Mouse (Mus musculus): ENCODE measurements around the gene 1700074P13Rik.
"Not testable (repeated sequence)": the region's sequence is repeated elsewhere in the genome, so short reads cannot be mapped to it uniquely, and the experiment has no call there.

Gene 1700074P13Rik

DNA sequence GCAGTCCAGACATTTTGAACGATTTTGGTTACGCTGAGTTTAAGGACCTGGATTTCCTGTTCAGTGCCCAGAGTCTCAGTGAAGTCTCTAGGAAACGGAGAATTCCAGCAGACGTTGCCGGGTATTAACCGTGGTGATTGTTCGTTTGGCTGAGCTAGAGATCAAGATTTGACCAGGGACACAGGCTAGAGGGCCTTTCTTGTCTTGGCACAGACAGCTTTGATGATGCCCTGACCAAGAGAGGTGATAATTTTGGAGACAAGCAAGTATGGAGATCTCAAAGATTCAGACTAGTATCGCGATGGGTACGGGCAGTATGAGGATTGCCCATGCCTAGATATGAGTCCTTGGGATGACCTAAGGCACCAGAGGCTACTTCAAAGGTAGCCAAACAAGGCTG lies at the start of gene 1700074P13Rik:
Gene 1700074P13Rik (minus strand): TSS at position 101 of the 400 bp plus-strand sequence.
- no peak for DNase-seq (ENCODE audit: low read depth in 1 of 2, low spot score in 2 of 2)

DNA sequence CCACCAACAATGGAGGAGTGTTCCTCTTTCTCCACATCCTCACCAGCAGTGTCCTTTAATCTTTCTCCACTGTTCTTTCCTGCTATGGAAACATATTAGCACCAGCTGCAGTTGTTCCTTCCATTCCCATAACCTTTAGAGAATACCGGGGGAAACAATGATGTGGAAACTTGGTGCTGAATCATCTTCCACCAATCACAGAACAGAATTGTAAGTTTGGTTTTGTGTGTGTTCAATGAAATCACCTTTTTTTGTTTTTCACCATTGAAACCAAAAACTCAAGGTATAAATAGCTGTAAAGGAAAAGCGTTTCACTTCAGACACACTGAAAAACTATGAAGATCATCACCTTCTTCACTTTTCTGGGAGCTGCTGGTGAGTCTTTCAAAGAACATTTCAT lies 24.1 kb upstream of the 1700074P13Rik start, which contains the start of gene 1810009J06Rik:
Gene 1810009J06Rik (plus strand): TSS at position 301 of the 400 bp plus-strand sequence.
- DNase-seq (ENCODE audit: low read depth in 1 of 2, low spot score in 2 of 2) = not testable (repeated sequence)

DNA sequence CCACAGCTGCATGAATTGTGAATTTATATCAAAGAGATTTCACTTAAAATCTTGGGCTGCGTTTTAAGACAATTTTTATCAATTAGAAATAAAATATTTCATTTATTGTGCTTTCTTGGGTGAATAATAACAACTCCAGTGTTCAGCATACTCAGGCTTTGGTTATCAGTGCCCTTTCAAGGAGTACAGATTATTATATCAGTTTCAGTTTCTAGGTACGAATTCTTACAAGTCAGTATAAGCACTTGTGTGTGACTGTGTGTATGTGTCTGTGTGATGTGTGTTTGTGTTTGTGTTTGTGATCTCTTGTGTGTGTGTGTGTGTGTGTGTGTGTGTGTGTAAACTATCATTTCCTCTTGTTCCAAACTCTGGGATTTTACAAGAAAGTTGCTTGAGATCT lies 13.4 kb upstream of the 1700074P13Rik start:
- DNase-seq (ENCODE audit: low read depth in 1 of 2, low spot score in 2 of 2) = no peak

DNA sequence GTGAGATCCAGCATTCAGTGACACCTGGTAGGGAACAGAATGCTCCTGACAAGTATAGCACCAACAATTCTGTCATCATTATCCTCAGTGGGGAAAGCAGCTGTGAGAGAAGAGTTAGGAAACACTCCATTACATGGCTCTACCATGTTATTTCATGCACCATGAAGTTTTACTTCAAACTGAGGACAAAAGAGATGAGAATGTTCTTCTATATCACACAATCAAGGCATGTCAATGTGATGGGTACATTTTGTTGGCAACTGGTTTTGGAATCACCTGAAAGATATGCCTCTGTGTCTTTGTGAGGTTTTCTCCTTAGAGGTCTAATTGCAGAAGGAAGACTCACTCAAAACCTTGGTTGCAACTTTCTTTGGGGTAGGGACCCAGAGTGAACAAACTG lies 11.4 kb upstream of the 1700074P13Rik start, which contains the start of gene Gm4744:
Gene Gm4744 (minus strand): TSS at position 101 of the 400 bp plus-strand sequence.
- no peak for DNase-seq (ENCODE audit: low read depth in 1 of 2, low spot score in 2 of 2)

DNA sequence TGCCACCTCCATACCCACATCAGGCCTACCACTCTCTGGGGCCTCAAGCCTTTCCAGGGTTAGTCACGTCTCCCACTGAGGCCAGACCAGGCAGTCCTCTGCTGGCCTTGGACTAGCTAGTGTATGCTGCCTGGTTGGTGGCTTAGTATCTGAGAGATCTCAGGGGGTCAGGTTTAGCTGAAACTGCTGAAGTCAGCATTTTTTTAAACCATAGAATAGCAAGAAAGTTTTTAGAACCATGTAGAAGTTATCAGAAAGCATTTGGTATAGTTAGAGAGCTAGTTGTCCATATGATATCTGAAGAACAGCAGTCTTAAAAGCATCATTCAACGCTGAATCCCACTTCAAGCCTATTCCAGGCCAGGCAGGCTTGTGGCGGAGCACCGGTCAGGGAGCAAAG lies 20.4 kb downstream of the 1700074P13Rik start:
- DNase-seq (ENCODE audit: low read depth in 1 of 2, low spot score in 2 of 2) = no peak

DNA sequence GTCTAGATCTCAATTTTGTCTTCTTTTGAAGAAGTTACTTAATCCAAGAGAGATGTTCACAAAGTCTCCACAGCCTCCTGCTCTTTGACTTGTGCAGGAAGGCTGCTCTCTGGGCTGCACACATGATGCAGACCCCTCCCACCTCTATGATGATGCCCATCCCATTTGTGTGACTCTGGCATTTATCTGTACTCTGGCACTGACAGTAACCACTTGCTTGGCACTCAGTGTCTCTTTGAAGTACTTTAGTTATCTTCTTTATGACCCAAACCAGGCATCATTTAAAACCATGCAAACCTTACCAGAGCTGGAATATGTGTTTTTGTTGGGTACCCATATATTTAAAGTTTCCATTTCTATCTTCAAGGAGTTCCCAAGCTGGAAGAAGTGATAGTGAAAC lies 40.1 kb downstream of the 1700074P13Rik start, which contains the start of gene Prss58:
Gene Prss58 (minus strand): TSS at position 101 of the 400 bp plus-strand sequence.
- no peak for DNase-seq (ENCODE audit: low read depth in 1 of 2, low spot score in 2 of 2)

DNA sequence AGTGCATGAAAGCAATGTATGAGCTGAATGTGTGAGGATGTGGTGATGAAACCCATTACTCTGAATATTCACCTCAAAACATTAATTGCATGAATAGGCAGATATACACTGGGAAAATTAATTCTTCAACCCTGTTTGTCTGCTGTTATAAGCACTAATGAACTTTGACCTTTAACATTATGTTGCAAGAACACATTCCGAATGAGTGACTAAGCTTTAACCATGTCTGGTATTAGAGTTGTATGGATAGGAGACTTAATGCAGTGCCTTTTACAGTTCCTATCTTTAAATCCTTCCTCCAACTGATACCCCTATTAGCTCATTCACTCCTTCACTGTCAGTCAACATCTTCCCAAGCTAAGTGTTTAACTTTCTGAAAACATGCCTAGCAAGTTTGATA lies 45.6 kb downstream of the 1700074P13Rik start:
- no peak for DNase-seq (ENCODE audit: low read depth in 1 of 2, low spot score in 2 of 2)

DNA sequence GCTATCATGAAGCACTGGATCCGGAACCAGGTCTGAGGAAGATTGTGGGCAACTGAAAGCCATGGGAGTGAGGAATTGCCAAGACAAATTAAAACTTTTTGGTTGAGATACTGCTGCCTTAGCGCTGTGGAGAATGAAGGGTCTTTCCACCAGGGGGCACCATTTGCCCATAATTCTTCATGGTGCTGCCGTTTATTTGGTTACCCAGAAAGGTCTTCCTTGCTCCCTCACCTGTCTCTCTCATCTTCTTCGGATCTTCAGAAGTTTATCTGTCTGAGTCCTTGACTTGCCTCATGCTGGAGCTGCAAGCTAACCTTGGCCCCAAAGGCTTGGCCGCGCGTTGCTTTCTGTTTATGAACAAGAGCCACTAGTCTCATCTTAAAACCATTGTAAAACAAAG lies 46.8 kb downstream of the 1700074P13Rik start:
- peak in 1 of 2 experiments; percentile 18 for DNase-seq (ENCODE audit: low read depth in 1 of 2, low spot score in 2 of 2)

DNA sequence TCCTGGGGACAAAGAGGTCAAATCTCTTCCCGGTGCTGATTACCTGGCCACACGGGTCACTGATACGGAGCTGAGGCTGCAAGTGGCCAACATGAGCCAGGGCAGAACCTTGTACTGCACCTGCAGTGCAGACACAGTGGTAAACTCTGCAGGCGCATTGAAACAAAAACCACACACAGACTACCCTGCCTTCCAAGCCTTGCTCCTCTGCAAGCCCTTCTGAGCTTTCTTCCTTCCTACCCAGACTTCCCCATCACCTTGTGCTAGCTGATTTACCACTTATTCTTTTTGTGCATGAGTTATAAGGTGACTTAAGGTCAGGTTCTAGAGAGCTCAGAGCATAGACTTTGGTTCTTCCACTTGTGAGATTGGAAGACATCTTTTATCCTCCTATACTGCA lies 48.6 kb downstream of the 1700074P13Rik start:
- no peak for DNase-seq (ENCODE audit: low read depth in 1 of 2, low spot score in 2 of 2)

DNA sequence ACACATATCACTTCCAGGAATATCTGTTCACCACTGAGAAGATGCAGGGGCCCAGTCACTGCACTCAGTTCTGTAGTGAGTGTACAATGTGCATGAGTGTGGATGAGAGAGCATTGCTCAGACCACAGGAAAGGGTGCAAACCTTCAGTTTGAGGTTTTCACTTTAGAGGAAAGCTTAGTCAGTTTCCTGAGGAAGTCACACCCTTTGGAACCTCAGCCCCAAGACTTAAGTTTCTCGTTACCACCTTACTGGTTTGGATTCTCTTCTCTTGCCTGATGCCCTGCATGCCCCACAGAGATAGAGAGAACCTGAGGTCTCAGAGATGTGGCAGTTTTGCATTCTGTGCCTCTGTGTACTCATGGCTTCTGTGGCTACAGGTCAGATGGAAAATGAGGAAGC lies 49.4 kb downstream of the 1700074P13Rik start:
- peak in 1 of 2 experiments; percentile 29 for DNase-seq (ENCODE audit: low read depth in 1 of 2, low spot score in 2 of 2)

DNA sequence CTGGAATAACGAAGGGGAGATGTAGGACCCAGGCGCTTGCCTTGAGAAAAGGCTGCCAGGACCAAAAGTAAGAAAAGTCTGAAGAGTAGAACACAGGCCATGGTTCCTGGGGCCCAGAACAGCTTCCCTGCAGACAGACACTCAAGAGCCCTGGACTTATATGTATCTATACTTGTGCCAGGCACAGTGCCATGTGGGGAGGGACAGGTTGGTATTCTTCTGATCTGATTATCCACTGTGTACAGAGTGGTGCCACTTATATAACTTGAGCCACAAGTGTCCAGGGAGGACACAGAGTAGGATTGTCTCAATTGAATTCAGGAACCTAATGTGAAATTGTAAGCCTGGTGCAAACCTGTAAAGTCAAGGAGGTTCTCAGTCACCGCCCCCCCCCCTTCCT lies 53.0 kb downstream of the 1700074P13Rik start, which contains the start of gene Moxd2:
Gene Moxd2 (minus strand): TSS at position 101 of the 400 bp plus-strand sequence.
- no peak for DNase-seq (ENCODE audit: low read depth in 1 of 2, low spot score in 2 of 2)

Data from monocyte, adult 2 months (primary cell).